10 mouse cellular contexts compared by ENCODE assay signal in genomic region chr12:72374823-72375225, GRCm38 (mm10). TPM values are rescaled to one million over a fixed set of nuclear protein-coding genes. Genes with fewer than 3 reads are reported as not detected.
DNase-seq lines count a peak whose midpoint lies in the region; ATAC-seq and TF ChIP-seq lines count a peak whose summit lies in the region.
"Had no signal": no experiment of that assay in that cellular context is flagged by ENCODE, and none has a peak within 500 bp of the region (broad histone marks: within the 10 kb centered on the region; RNA-seq: fewer than 3 reads in every experiment).

No protein-coding gene starts in this region.

- peak; percentile 76 for ATAC-seq in forebrain, embryonic 13.5 days
- ATAC-seq in midbrain, embryonic 11.5 days (ENCODE audit: low FRiP score), result peak; percentile 80
- no peak for ATAC-seq in CD4-positive, CD25-positive, alpha-beta regulatory T cell, adult 4 months

- no peak for TF ChIP-seq CTCF in gastrocnemius, adult 2 months (IDR thresholded peaks at IDR 0.05)

- no peaks in the 10 kb centered on the region for H3K9me3 ChIP-seq in forebrain, embryonic 13.5 days (replicated peaks)
- H3K9me3 ChIP-seq in midbrain, embryonic 11.5 days (ENCODE audit: control insufficient read depth, low read length), result no peaks in the 10 kb centered on the region

- H3K36me3 ChIP-seq in forebrain, embryonic 13.5 days (ENCODE audit: poor library complexity, severe bottlenecking), result no peaks in the 10 kb centered on the region
- no peaks in the 10 kb centered on the region for H3K36me3 ChIP-seq in midbrain, embryonic 11.5 days (ENCODE audit: control insufficient read depth, insufficient read depth, low read length)

- intact Hi-C loops in gastrocnemius, adult 2 months (cut with DNase I), result no loop called here

- 0 out of 2 replicates have a peak overlapping the region, but pooled peaks have one; percentile 4 for H3K9ac ChIP-seq in forebrain, embryonic 13.5 days
- peak overlapping the region; percentile 39 for H3K9ac ChIP-seq in midbrain, embryonic 11.5 days (ENCODE audit: low read length)

- H3K4me2 ChIP-seq in forebrain, embryonic 13.5 days, result peak overlapping the region; percentile 47
- H3K4me2 ChIP-seq in midbrain, embryonic 11.5 days, result peak overlapping the region; percentile 17

- H3K27me3 ChIP-seq in forebrain, embryonic 13.5 days, result no peaks in the 10 kb centered on the region
- H3K27me3 ChIP-seq in midbrain, embryonic 11.5 days (ENCODE audit: control insufficient read depth, insufficient read depth, low read length), result no peaks in the 10 kb centered on the region

- 3% methylated on average over 11 of the region's 11 CpGs for WGBS in forebrain, embryonic 13.5 days
- 14% methylated on average over 11 of the region's 11 CpGs for WGBS in midbrain, embryonic 11.5 days

- H3K27ac ChIP-seq in forebrain, embryonic 13.5 days, result peak overlapping the region; percentile 44
- H3K27ac ChIP-seq in midbrain, embryonic 11.5 days (ENCODE audit: low read depth, low read length), result peak overlapping the region; percentile 74
- no peak overlapping the region for H3K27ac ChIP-seq in gastrocnemius, adult 2 months
- H3K27ac ChIP-seq: macrophage had no signal

- DNase-seq in brain, adult 2 months (ENCODE audit: low read depth, low spot score), result peak; percentile 78
- peak; percentile 56 for DNase-seq in cerebellum, adult 8-10 months
- DNase-seq in midbrain, embryonic 11.5 days (ENCODE audit: low spot score, missing footprints), result peak; percentile 96
- no peak for DNase-seq in gastrocnemius, adult 18-20 months (ENCODE audit: low spot score)
- DNase-seq in urinary bladder, postnatal 25 days (ENCODE audit: low spot score), result no peak
- DNase-seq in gastrocnemius, adult 2 months, result no peak
- DNase-seq: heart, postnatal 14 days had no signal

- peaks cover 23% of the 10 kb centered on the region for H3K4me1 ChIP-seq in forebrain, embryonic 13.5 days
- peaks cover 26% of the 10 kb centered on the region for H3K4me1 ChIP-seq in midbrain, embryonic 11.5 days (ENCODE audit: control insufficient read depth, insufficient read depth, low read length)

- H3K4me3 ChIP-seq in forebrain, embryonic 13.5 days, result no peak overlapping the region
- H3K4me3 ChIP-seq in midbrain, embryonic 11.5 days (ENCODE audit: low read depth, low read length), result no peak overlapping the region
- no peak overlapping the region for H3K4me3 ChIP-seq in gastrocnemius, adult 2 months

RNA-seq across cellular contexts. Expression of gene Rtn1, which starts 34.0 kb away (rescaled TPM):
- polyA plus RNA-seq in forebrain, embryonic 13.5 days (2015; fragmentation: Nextera tagmentation; extraction: Ambion mirVana), result 1,241 and 1,349 TPM in 2 replicates
- 332 and 335 TPM in 2 replicates for polyA plus RNA-seq in midbrain, embryonic 11.5 days (2014; fragmentation: Nextera tagmentation; extraction: Ambion mirVana)
- total RNA-seq in gastrocnemius, adult 18-20 months (2021), result 1 to 10 TPM; 1.9 to 2.3 TPM
- not detected for polyA plus RNA-seq in CD4-positive, CD25-positive, alpha-beta regulatory T cell, adult 4 months (2017; shearing (Covaris generic))
- total RNA-seq in gastrocnemius, adult 2 months (2021), result 1 to 10 TPM; 1.3 to 2.3 TPM

Comparison
In these comparisons a context has a peak if more than half of its experiments do, and no peak if none do; other contexts are left out.
1. DNase-seq: peak in brain, adult 2 months (single experiment), cerebellum, adult 8-10 months (single experiment) and midbrain, embryonic 11.5 days (single experiment); none in gastrocnemius, adult 18-20 months (single experiment), urinary bladder, postnatal 25 days (single experiment) and gastrocnemius, adult 2 months (single experiment).
2. RNA of gene Rtn1, which starts 34.0 kb away (polyA plus RNA-seq): 1,241 to 1,349 TPM in forebrain, embryonic 13.5 days and 332 to 335 TPM in midbrain, embryonic 11.5 days; not detected in CD4-positive, CD25-positive, alpha-beta regulatory T cell, adult 4 months; every median in the first group is over 100 times any median in the second.